Mouse (Mus musculus) fibroblast of lung, adult 2 months (primary cell): ENCODE results near the gene Irak1bp1.

ENCODE experiments used
- DNase-seq: peaks from one replicate; pipeline ENCODE4 v3.0.0-alpha.2; 2011; ENCODE audit warnings: low read depth

Irak1bp1 gene

DNA sequence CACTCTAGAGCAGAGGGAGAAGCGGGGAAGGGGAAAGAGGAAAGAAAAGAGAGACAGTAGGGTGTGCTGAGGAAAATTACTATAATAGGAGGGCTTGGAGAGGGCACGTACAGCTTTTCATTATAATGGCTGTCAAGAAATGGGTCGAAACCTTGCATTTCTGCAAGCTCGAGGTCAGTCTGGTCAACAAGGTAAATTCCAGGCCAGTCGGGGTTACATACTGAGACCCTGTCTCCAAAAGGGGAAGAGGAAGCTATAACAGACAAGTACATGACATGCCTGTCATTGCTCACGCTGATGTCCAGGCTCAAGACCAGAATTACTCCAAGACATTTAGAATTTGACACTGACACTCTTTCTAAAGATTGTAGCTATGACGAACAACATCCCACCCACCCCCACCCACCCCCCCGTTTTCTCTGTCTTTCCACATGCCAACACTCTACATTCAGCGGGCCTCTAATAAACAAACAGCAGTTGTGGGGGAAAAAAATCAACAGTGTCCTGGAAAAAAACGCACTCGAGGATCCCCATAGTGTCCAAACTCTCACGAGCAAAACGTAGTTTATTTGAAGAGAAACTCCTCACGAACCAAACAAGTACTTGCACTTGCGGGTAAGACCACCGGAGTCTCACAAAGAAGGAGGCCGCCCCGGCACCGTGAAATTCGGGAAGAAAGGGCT lies at the start of gene Irak1bp1:
Gene Irak1bp1, plus strand, starts transcription at position 534 of the 683 bp plus-strand sequence.
- DNase-seq, result no peak

GRCm38 (mm10) chr9:82788375-82788774 lies 41.0 kb upstream of the Irak1bp1 start:
- no peak for DNase-seq

DNA sequence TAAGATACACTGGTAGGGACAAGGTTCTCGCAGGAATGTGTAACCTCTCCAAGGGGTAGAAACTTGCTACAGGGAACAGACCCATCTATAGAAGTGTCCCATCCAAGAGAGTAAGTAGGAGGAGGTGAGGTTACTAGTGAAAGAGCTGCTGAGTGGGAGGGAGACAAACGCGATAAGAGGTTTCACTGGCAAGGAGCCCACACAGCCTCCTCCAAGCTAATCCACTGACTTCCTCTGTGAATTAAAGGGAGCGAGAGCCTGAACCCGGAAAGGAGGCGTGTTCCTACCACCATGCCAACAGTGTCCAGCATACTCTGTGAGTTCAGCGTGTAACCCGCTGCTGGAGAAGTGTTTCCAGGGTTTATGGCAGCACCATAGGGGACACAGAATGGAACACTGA lies 29.0 kb upstream of the Irak1bp1 start:
- no peak for DNase-seq

DNA sequence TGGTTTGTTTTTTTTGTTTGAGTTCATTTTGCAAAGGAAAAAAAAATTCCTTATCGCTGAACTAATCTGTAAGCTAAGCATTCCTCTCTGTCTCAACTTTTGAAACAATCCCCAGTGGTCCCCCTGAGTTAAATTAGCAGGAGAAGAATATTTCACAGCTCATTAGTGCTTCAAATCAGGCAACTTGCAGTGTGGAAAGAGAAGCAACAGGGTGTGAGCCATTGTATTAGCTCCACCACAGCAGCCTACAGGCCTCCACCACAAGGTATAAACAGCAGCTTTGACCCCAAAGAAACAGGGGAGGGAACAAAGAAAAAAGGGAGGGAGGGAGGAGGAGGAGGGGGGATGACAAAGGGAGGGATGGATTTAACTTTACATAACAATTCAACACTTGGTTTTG lies 22.2 kb upstream of the Irak1bp1 start:
- no peak for DNase-seq

- no peak for DNase-seq
These were observed 21.7 kb upstream of the Irak1bp1 start for GRCm38 (mm10) chr9:82807635-82808034.

- DNase-seq, result no peak
These were observed 17.0 kb upstream of the Irak1bp1 start for GRCm38 (mm10) chr9:82812172-82812963.

DNA sequence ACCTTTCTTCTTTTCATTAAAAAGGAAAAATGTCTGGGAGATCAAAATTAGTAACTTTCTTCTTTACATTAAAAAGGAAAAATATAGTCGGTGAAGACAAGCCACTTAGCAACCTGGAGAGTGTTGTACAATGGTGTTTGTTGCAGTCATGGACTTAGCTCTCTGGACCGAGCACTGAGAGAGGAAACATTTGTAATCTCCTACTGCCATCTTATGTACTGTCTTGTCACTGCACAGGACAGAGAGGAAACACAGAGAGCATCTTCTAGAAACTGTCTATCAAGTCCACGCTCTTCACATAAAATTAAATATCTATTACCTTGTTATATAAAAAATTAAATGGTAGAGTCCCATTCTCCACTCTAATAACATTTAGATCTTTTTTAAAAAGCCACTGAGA lies 14.8 kb upstream of the Irak1bp1 start:
- DNase-seq, result no peak

DNA sequence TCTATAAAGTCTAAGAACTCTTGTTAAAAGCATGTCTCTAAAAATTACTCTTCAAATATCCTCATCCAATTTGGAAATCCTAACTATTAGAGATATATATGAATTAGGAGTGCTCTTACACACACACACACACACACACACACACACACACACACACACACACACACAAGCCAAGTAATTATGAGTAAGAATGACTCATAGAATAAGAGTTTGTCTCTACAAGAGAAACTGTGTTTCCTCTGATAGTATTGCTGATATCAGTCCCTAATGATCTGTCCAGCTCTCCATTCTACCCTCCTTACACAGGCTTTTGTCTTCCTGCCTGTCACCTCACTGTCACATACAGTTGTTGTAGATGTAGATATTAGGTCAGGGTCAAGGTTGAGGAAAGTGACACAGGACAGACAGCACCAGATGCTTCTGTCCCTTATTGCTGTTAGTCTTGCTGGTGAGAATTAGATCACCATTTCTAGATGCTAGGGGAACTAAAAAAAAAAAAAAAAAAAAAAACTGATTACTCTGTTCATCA lies 14.0 kb upstream of the Irak1bp1 start:
- no peak for DNase-seq

DNA sequence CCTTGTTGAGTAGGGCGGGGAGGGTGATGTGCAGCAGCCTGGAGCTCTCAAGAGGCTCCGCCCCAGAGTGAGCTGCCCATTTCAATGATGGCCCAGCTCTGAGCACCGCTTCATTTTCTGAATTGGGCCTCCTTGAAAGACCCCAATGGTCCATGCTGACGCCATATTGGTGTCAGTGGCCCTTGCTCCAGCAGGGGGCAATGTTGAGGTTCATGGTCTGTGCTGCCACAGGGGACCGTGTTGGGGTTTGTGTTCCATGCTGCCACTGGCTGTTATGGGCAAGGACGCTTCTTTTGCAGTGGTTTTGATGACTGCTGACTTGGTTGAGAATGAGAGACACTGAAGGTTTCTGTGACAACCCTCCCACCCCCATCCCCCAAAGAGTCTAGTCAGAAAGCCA lies 2.9 kb upstream of the Irak1bp1 start:
- no peak for DNase-seq

GRCm38 (mm10) chr9:82829693-82830430 lies 522 bp downstream of the Irak1bp1 start:
- peak; percentile 71 for DNase-seq

DNA sequence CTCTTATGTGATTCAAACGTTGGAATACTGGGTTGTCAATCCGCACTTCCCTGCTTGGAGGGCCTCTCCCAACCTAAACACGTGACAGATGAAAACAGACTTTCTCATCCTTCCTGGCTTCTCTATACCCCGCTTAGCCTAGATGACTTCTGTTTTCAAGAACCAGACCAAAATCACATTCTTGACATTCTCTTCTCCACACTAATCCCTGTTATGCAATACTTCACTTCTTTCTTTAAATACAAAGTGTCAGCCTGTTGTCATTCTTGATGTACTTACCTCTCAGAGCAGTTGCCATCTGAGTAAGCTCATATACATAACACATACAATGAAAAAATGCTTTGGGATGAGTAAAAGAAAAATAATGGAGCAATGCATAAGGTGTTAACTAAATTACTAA lies 2.6 kb downstream of the Irak1bp1 start:
- DNase-seq, result no peak

DNA sequence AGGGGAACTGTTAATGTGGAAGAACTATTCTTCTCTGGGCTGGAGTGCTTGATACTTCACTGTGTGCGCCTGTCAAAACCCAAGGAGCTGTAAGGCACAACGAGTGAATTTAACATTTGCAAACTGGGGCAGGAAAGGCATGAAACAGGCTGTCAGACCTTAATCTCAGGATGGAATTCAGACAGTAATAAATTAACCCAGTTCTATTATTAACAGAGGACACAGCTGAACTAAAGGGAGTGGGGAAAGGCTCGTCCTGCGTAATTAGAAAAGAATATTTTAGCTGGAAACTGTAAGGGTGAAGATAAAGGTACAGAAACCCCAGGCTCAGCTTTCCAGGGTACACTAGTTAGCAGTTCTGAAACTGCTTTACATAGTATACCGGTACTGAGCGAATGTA lies 6.6 kb downstream of the Irak1bp1 start:
- DNase-seq, result no peak

DNA sequence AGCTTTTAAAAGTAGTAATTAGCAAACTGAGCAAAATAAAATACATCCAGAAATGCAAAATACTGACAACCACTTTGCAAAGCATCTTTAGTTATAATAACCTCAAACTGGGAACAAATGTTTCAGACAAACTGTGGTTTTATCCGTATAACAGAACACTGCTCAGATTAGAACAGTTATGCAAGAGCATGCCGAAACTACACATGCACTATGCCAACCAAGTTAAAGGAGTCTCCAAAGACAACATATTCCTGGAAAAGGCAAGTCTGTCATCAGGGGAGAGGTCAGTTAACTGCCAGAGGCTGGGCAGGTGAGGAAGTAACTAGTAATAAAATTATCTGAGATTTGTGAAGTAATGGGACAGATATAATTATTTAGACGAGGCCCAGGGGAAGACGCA lies 13.3 kb downstream of the Irak1bp1 start:
- DNase-seq, result no peak

DNA sequence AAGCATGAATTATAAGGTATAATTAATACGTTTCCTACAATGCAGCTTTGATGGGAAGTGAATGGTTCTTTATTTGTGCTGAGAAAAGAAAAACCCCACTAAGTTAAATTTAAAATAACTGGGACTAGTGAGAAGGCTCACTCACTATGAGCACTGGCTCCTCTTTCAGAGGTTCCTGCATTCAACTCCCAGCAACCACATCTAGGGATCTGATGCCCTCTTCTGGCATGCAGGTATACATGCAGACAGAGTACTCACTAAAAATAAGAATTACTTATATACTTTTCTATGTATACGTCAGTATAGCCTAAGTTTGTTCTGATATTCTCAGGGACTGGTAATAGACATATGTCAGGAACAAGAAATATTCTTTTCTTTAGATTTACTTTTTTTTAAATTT lies 24.7 kb downstream of the Irak1bp1 start:
- no peak for DNase-seq

GRCm38 (mm10) chr9:82854973-82855614 lies 25.8 kb downstream of the Irak1bp1 start:
- no peak for DNase-seq

GRCm38 (mm10) chr9:82856241-82856640 lies 26.9 kb downstream of the Irak1bp1 start:
- DNase-seq, result no peak

DNA sequence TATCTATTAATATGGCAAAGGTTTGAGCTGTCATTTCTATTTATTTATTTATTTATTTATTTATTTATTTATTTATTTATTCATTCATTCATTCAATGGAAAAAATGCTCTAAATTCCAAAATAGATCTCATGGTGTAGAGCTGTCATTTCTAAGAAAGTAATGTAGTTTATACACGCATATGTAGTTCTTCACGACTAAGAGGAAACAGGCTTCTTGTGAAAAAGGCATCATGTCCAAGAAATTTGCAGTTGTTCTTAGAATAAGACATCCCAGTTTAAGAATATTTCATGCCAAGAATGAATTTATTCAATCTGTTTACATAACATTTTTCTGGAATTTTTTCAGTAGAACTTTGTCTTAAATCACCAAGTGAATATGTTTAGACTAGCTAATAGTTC lies 31.5 kb downstream of the Irak1bp1 start:
- no peak for DNase-seq

GRCm38 (mm10) chr9:82861316-82861715 lies 32.0 kb downstream of the Irak1bp1 start:
- DNase-seq, result peak; percentile 39

- no peak for DNase-seq
These were observed 32.6 kb downstream of the Irak1bp1 start for GRCm38 (mm10) chr9:82861775-82862430.

GRCm38 (mm10) chr9:82866121-82866520 lies 36.8 kb downstream of the Irak1bp1 start:
- no peak for DNase-seq

DNA sequence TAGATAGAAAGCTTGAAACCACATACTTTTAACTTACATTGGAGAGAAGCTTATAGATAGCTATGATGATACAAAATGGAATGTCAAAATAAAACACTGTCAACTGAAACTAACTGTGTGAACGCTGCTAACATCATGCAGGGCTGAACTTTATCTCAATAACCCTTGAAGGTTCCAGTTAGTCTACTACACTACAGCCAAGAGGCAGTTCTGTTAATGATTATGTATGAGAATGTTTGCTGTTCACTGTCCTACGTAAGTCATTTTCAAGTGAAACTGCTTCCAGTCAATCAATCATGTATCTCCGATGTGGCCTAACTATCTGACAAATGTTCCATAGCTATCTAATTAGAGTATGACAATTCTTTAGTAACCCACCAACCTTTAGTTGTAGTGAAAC lies 38.4 kb downstream of the Irak1bp1 start:
- no peak for DNase-seq

GRCm38 (mm10) chr9:82877078-82877477 lies 47.7 kb downstream of the Irak1bp1 start:
- DNase-seq, result no peak
